Mouse (Mus musculus): ENCODE data around the gene Usp48.
"Not testable (repeated sequence)": the region's sequence is repeated elsewhere in the genome, so short reads cannot be mapped to it uniquely, and the experiment has no call there.

The Usp48 gene

GRCm38 (mm10) chr4:137593601-137594495 lies at the start of gene Usp48:
Gene Usp48 (plus strand): TSS chr4:137593755.
- DNase-seq = peak; percentile 100

- DNase-seq = no peak
Observed at GRCm38 (mm10) chr4:137545568-137545967, 48.0 kb upstream of the Usp48 start.

GRCm38 (mm10) chr4:137546003-137546525 lies 47.5 kb upstream of the Usp48 start:
- DNase-seq = peak; percentile 44

- no peak for DNase-seq
Observed at GRCm38 (mm10) chr4:137553466-137553865, 40.1 kb upstream of the Usp48 start.

GRCm38 (mm10) chr4:137556673-137557210 lies 36.8 kb upstream of the Usp48 start:
- DNase-seq = no peak

GRCm38 (mm10) chr4:137569873-137570272 lies 23.7 kb upstream of the Usp48 start:
- no peak for DNase-seq

GRCm38 (mm10) chr4:137574469-137574868 lies 19.1 kb upstream of the Usp48 start, which contains the start of gene Ldlrad2:
Gene Ldlrad2 (minus strand): TSS chr4:137574569.
- DNase-seq = no peak

- no peak for DNase-seq
Observed at GRCm38 (mm10) chr4:137577486-137577885, 16.1 kb upstream of the Usp48 start.

- peak; percentile 19 for DNase-seq
Observed at GRCm38 (mm10) chr4:137578181-137578845, 15.2 kb upstream of the Usp48 start.

- DNase-seq = no peak
Observed at GRCm38 (mm10) chr4:137579789-137580188, 13.8 kb upstream of the Usp48 start.

- DNase-seq = no peak
Observed at GRCm38 (mm10) chr4:137580299-137580698, 13.3 kb upstream of the Usp48 start.

- DNase-seq = no peak
Observed at GRCm38 (mm10) chr4:137581815-137582214, 11.7 kb upstream of the Usp48 start.

GRCm38 (mm10) chr4:137589095-137589494 lies 4.5 kb upstream of the Usp48 start:
- DNase-seq = not testable (repeated sequence)

GRCm38 (mm10) chr4:137589586-137589985 lies 4.0 kb upstream of the Usp48 start:
- no peak for DNase-seq

GRCm38 (mm10) chr4:137590961-137591360 lies 2.6 kb upstream of the Usp48 start:
- DNase-seq = no peak

- no peak for DNase-seq
Observed at GRCm38 (mm10) chr4:137594496-137595270, 1.1 kb downstream of the Usp48 start.

GRCm38 (mm10) chr4:137597098-137597630 lies 3.6 kb downstream of the Usp48 start:
- DNase-seq = no peak

GRCm38 (mm10) chr4:137598577-137598976 lies 5.0 kb downstream of the Usp48 start:
- no peak for DNase-seq

- DNase-seq = no peak
Observed at GRCm38 (mm10) chr4:137603449-137604171, 10.1 kb downstream of the Usp48 start.

GRCm38 (mm10) chr4:137607023-137607422 lies 13.5 kb downstream of the Usp48 start:
- DNase-seq = no peak

GRCm38 (mm10) chr4:137609281-137609680 lies 15.7 kb downstream of the Usp48 start:
- no peak for DNase-seq

GRCm38 (mm10) chr4:137609702-137610101 lies 16.1 kb downstream of the Usp48 start:
- no peak for DNase-seq
